Mouse (Mus musculus): ENCODE measurements at regions not wholly inside any gene's neighbourhood (a gene's known extent, or its start where the extent isn't known, plus 50 kb on each side); places are given as distances from the start of the nearest gene placed in this dataset.

GRCm38 (mm10) chr16:95839512-95840253, 137.8 kb downstream of the Ets2 start:
- no peak for DNase-seq (ENCODE audit: low spot score)

- no peak for DNase-seq (ENCODE audit: low spot score)
Measured at GRCm38 (mm10) chr16:95838886-95839430, 137.1 kb downstream of the Ets2 start.

GRCm38 (mm10) chr16:95838478-95838846, 136.6 kb downstream of the Ets2 start:
- DNase-seq (ENCODE audit: low spot score): no peak

GRCm38 (mm10) chr16:95837723-95838477, 136.0 kb downstream of the Ets2 start:
- no peak for DNase-seq (ENCODE audit: low spot score)

- DNase-seq (ENCODE audit: low spot score): no peak
Measured at GRCm38 (mm10) chr16:95835941-95836340, 134.1 kb downstream of the Ets2 start.

GRCm38 (mm10) chr16:95834556-95835288, 132.8 kb downstream of the Ets2 start:
- DNase-seq (ENCODE audit: low spot score): no peak

- no peak for DNase-seq (ENCODE audit: low spot score)
Measured at GRCm38 (mm10) chr16:95833455-95833854, 131.6 kb downstream of the Ets2 start.

GRCm38 (mm10) chr16:95832346-95832739, 130.5 kb downstream of the Ets2 start:
- no peak for DNase-seq (ENCODE audit: low spot score)

- no peak for DNase-seq (ENCODE audit: low spot score)
Measured at GRCm38 (mm10) chr16:95831566-95832345, 129.9 kb downstream of the Ets2 start.

- no peak for DNase-seq (ENCODE audit: low spot score)
Measured at GRCm38 (mm10) chr16:95827402-95827737, 125.5 kb downstream of the Ets2 start.

- DNase-seq (ENCODE audit: low spot score): no peak
Measured at GRCm38 (mm10) chr16:95826681-95827401, 125.0 kb downstream of the Ets2 start.

GRCm38 (mm10) chr16:95825723-95826122, 123.8 kb downstream of the Ets2 start:
- no peak for DNase-seq (ENCODE audit: low spot score)

GRCm38 (mm10) chr16:95824720-95825534, 123.1 kb downstream of the Ets2 start:
- DNase-seq (ENCODE audit: low spot score): no peak

- DNase-seq (ENCODE audit: low spot score): no peak
Measured at GRCm38 (mm10) chr16:95823803-95824202, 121.9 kb downstream of the Ets2 start.

GRCm38 (mm10) chr16:95821080-95821479, 119.2 kb downstream of the Ets2 start:
- no peak for DNase-seq (ENCODE audit: low spot score)

GRCm38 (mm10) chr16:95820606-95821005, 118.7 kb downstream of the Ets2 start:
- no peak for DNase-seq (ENCODE audit: low spot score)

GRCm38 (mm10) chr16:95820013-95820412, 118.1 kb downstream of the Ets2 start:
- DNase-seq (ENCODE audit: low spot score): no peak

- no peak for DNase-seq (ENCODE audit: low spot score)
Measured at GRCm38 (mm10) chr16:95815966-95816365, 114.1 kb downstream of the Ets2 start.

- DNase-seq (ENCODE audit: low spot score): no peak
Measured at GRCm38 (mm10) chr16:95815206-95815731, 113.4 kb downstream of the Ets2 start.

- no peak for DNase-seq (ENCODE audit: low spot score)
Measured at GRCm38 (mm10) chr16:95814513-95815118, 112.7 kb downstream of the Ets2 start.
